Mouse (Mus musculus) lung, postnatal 0 days (tissue): ENCODE results near the gene Adm2.

Source experiments
- CTCF ChIP-seq: IDR thresholded peaks from 2 replicates; pipeline ENCODE4 v1.5.1; 2016; ENCODE audit warnings: antibody characterized with exemption, mild to moderate bottlenecking
- EP300 ChIP-seq: IDR thresholded peaks from 2 replicates; pipeline ENCODE4 v1.6.1; 2016; ENCODE audit warnings: antibody characterized with exemption, mild to moderate bottlenecking, control low read depth

GRCm38 (mm10) chr15:89343325-89343724 lies 20.8 kb downstream of the Adm2 start:
- TF ChIP-seq CTCF (peak; percentile 50), EP300 (no peak)
